Mouse (Mus musculus): ENCODE data around the gene Samd5.

DNA sequence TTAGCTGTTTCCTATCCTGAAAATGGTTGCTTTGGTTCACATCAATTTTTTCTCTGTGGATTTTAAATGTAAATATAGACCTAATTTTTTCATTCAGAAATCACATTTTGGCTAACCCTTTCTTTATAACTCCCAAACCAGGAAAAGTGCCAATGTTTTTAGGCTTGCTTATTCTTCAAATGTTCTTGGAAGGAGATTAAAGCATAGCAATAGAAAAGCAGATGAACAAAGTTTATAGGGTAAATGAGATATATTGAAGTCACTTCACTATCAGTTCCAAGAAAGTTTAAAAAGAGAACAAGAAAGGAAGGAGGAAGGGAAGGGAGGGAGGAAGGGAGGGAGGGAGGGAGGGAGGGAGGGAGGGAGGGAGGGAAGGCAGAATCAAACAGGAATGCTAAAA lies 60.0 kb downstream of the Samd5 start:
- no peak for TF ChIP-seq POLR2A (IDR thresholded peaks at IDR 0.05; ENCODE audit: control insufficient read depth, low read depth, low read length)
- no peak for TF ChIP-seq CTCF (IDR thresholded peaks at IDR 0.05; ENCODE audit: control insufficient read depth, insufficient read depth, insufficient replicate concordance, low read depth, low read length)

All from testis, adult 2 months (tissue).